Mouse (Mus musculus) MEL (cell line): Measurements from ENCODE around the gene Pdxk.

Experiments
- CTCF ChIP-seq, 3 experiments: IDR thresholded peaks in 2 of 3; conservative IDR thresholded peaks in 1 of 3; 2 replicates each; pipeline ENCODE4 v1.5.1; 2011 to 2012; ENCODE audit warnings: low read length in 3 of 3, low read depth in 2 of 3, mild to moderate bottlenecking in 2 of 3, improper control_type of control experiment in 1 of 3, inconsistent platforms in 1 of 3, mixed read lengths in 1 of 3, moderate library complexity in 1 of 3; ENCODE audit not compliant: control insufficient read depth in 1 of 3, insufficient read depth in 1 of 3, poor library complexity in 1 of 3, severe bottlenecking in 1 of 3
- E2F4 ChIP-seq: IDR thresholded peaks from 2 replicates; pipeline ENCODE4 v1.6.1; 2011; ENCODE audit warnings: low read depth, low read length, improper control_type of control experiment, borderline replicate concordance
- GATA1 ChIP-seq: IDR thresholded peaks from 2 replicates; pipeline ENCODE4 v1.6.1; 2011; ENCODE audit warnings: low read depth, low read length, improper control_type of control experiment
- JUND ChIP-seq: IDR thresholded peaks from 2 replicates; pipeline ENCODE4 v1.6.1; 2011; ENCODE audit warnings: low read depth, mild to moderate bottlenecking, improper control_type of control experiment, low read length
- MAX ChIP-seq: IDR thresholded peaks from 2 replicates; pipeline ENCODE4 v1.6.1; 2011; ENCODE audit warnings: low read length, improper control_type of control experiment
- MXI1 ChIP-seq: IDR thresholded peaks from 2 replicates; pipeline ENCODE4 v1.6.1; 2011; ENCODE audit warnings: mild to moderate bottlenecking, low read depth, low read length, improper control_type of control experiment
- POLR2A ChIP-seq, 2 experiments: IDR thresholded peaks; 2 replicates each; pipeline ENCODE4 v1.6.1; 2011 to 2012; ENCODE audit warnings: low read length in 2 of 2, mild to moderate bottlenecking in 2 of 2, control low read depth in 1 of 2, improper control_type of control experiment in 1 of 2, low read depth in 1 of 2, moderate library complexity in 1 of 2; ENCODE audit not compliant: control insufficient read depth in 1 of 2, insufficient read depth in 1 of 2, poor library complexity in 1 of 2
- POLR2AphosphoS2 ChIP-seq: IDR thresholded peaks from 2 replicates; pipeline ENCODE4 v1.6.1; 2011; ENCODE audit warnings: low read length, improper control_type of control experiment
- UBTF ChIP-seq: IDR thresholded peaks from 2 replicates; pipeline ENCODE4 v1.6.1; 2012; ENCODE audit warnings: low read depth, mild to moderate bottlenecking, inconsistent platforms, low read length, improper control_type of control experiment, moderate library complexity, borderline replicate concordance; ENCODE audit not compliant: insufficient read depth

- TF ChIP-seq CTCF (IDR thresholded peaks at IDR 0.05 in 2 of 3, conservative IDR thresholded peaks at IDR 0.05 in 1 of 3; ENCODE audit: control insufficient read depth in 1 of 3, insufficient read depth in 1 of 3, low read depth in 2 of 3, low read length in 3 of 3, poor library complexity in 1 of 3, severe bottlenecking in 1 of 3) (no peak), E2F4 (no peak), UBTF (no peak), MAX (no peak), JUND (no peak), GATA1 (no peak), POLR2AphosphoS2 (no peak), MXI1 (no peak), POLR2A (IDR thresholded peaks at IDR 0.05; ENCODE audit: control insufficient read depth in 1 of 2, insufficient read depth in 1 of 2, low read depth in 1 of 2, low read length in 2 of 2, poor library complexity in 1 of 2) (no peak)
Observed at GRCm38 (mm10) chr10:78396625-78396885, 68.2 kb downstream of the Pdxk start.
